Mouse (Mus musculus) kidney, adult 2 months (tissue): ENCODE measurements around the gene Sox15. TPM values are rescaled to one million over a fixed set of nuclear protein-coding genes. Genes with fewer than 3 reads are reported as not detected.

Experiments
- DNase-seq: peaks from one replicate; pipeline ENCODE4 v3.0.0; 2021
- H3K27ac ChIP-seq: fragments of 200-500 bp; 2 replicates; pipeline ENCODE4 v1.5.1; 2012; ENCODE audit warnings: low read depth, low read length, control low read depth, inconsistent platforms; ENCODE audit not compliant: insufficient read depth
- H3K27me3 ChIP-seq: fragments of 200-500 bp; replicated peaks from 2 replicates; pipeline ENCODE4 v1.6.1; 2012; ENCODE audit warnings: mild to moderate bottlenecking, moderate library complexity, low read length, inconsistent platforms; ENCODE audit not compliant: control insufficient read depth, insufficient read depth
- H3K36me3 ChIP-seq: fragments of 200-500 bp; 2 replicates; pipeline ENCODE4 v1.6.1; 2012; ENCODE audit warnings: mild to moderate bottlenecking, moderate library complexity, low read length, inconsistent platforms; ENCODE audit not compliant: control insufficient read depth, insufficient read depth
- H3K4me1 ChIP-seq: fragments of 200-500 bp; 2 replicates; pipeline ENCODE4 v1.6.1; 2011; ENCODE audit warnings: low read length; ENCODE audit not compliant: control insufficient read depth, insufficient read depth
- H3K4me3 ChIP-seq: fragments of 200-500 bp; 2 replicates; pipeline ENCODE4 v1.5.1; 2011; ENCODE audit warnings: mild to moderate bottlenecking, low read depth, low read length, control low read depth; ENCODE audit not compliant: insufficient read depth
- CTCF ChIP-seq: fragments of 200-500 bp; conservative IDR thresholded peaks from 2 replicates; pipeline ENCODE4 v1.5.1; 2011; ENCODE audit warnings: low read depth, mild to moderate bottlenecking, control low read depth, low read length, moderate library complexity, mixed read lengths; ENCODE audit not compliant: insufficient read depth, insufficient read length
- POLR2A ChIP-seq: fragments of 200-500 bp; IDR thresholded peaks from one replicate; pipeline ENCODE4 v1.6.1; 2011; ENCODE audit warnings: low read depth, low read length, control low read depth
- WGBS: fragments of 180-500 bp; shearing (Covaris S2); methylation state at CpG from one replicate; pipeline ENCODE4 v1.1.7; 2018; 5-methylcytosine and 5-hydroxymethylcytosine counted together
- polyA plus RNA-seq: library from polyadenylated mRNA; depleted of rRNA; stranded (reverse); fragments of >200 nt; gene quantifications from 2 replicates; pipeline ENCODE4 v1.2.3, GENCODE M21; 2012

Gene Sox15
- polyA plus RNA-seq, 1 experiment: 0.70 TPM

DNA sequence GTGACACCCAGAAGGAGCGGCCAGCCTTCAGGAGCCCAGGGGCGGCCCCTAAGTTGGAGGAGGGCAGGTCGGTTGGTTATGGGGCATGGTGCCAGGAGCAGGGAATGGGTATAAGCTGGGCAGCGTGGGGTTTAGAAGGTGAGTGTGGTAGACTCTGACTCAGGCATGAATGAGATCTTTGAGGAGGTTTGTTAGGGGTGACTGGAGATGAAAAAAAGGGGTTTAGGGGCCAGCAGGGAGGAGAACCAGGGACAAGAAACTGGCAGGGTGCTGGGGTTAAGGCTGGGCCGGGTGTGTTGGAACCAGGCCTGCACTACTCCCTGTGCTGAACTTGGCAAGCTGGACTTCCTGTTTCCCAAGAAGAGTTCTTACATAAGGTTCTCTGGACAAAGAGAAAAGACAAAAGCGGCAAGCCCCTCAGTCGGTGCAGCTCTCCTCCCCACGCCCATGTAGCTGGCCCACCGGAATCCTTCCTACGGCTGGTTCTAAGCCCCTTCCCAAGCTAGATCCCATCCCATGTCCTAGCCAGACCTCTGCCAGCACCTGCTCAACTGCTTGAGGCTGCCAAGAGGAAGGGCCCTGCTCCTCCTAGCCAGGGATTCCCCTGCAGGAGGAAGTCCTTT, 30.5 kb downstream of the Sox15 start, which contains the start of gene Tnfsf13:
Tnfsf13 (minus strand) TSS at position 259 of the 623 bp plus-strand sequence.
- peak; percentile 96 for DNase-seq
- H3K4me3 ChIP-seq: peak within 1 kb of the TSS; percentile 48; the same call in 1 of the 2 replicates
- peaks cover 37% of the 10 kb centered on the region for H3K4me1 ChIP-seq
- 23% methylated on average over 10 of the region's 10 CpGs for WGBS
- TF ChIP-seq CTCF (no peak), POLR2A (peak; percentile 79)
- peak within 1 kb of the TSS; percentile 100 for H3K27ac ChIP-seq
- no peaks in the 10 kb centered on the region for H3K36me3 ChIP-seq
- H3K27me3 ChIP-seq: no peaks in the 10 kb centered on the region

DNA sequence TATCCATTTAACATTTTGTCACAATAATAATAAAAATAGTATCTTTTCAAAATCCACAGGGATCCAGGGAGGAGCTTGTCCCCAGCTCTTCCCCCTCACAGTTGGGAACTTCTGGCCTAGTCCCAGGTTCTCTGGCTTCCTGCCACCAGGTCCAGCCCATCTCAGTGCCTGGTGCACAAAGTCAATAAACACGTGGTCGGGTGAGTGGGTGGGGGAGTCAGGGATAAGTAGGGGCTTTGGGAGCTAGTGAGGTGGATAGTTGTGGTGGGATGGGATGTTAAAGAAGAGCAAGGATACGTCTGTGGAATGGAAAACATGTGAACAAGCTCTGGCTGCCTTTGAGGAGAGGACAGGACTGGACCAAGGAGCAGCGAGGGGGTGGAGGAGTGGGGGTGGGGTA, 31.3 kb downstream of the Sox15 start:
- Histone ChIP-seq H3K4me3 (no peak overlapping the region), H3K27me3 (no peaks in the 10 kb centered on the region), H3K36me3 (no peaks in the 10 kb centered on the region), H3K4me1 (peaks cover 35% of the 10 kb centered on the region), H3K27ac (peak overlapping the region; percentile 100)
- DNase-seq: peak; percentile 87
- WGBS: 8% methylated on average over 4 of the region's 4 CpGs
- TF ChIP-seq POLR2A: no peak
- no peak for TF ChIP-seq CTCF

DNA sequence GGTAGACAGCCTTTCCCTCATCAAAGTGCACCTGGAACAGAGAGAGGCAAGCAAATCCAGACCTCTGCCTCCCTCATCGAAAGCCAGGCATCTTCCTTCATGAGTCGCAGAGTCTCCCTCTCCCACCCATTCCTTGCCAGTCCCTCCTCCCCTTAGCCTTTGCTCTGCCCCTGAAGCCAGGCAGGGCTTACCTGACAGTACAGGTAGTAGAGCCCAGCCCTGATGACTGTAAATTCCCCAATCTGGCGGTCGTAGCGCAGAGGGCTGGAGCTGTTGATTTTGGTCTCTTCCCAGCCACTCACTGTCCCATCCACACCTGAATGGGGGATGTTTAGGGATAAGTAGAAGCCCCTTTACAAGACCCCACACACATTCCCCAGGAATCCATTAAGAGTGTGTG, 31.9 kb downstream of the Sox15 start:
- Histone ChIP-seq H3K4me3 (no peak overlapping the region), H3K27me3 (no peaks in the 10 kb centered on the region), H3K4me1 (peaks cover 36% of the 10 kb centered on the region), H3K27ac (no peak overlapping the region; the same call in 1 of the 2 replicates), H3K36me3 (no peaks in the 10 kb centered on the region)
- TF ChIP-seq POLR2A (no peak), CTCF (no peak)
- 56% methylated on average over 5 of the region's 5 CpGs for WGBS
- no peak for DNase-seq

DNA sequence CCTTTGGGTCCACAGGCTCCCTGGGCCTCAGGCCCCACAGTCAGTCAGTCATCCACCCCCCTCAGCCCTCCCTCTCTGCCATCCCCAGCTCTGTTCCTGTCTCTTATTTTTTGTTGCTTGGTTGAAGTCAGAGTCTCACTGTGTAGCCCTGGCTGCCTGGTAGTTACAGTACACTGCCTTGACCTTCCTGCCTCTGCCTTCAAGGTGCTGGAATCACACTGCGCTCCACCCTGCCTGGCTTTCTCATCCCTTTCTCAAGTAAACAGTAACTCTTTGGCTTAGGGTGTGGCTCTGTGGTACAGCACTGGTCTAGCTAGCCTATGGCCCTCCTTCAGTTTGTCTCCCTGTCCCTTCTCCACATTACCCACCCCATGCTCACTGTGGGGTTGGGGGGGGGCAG, 34.8 kb downstream of the Sox15 start:
- TF ChIP-seq CTCF (no peak), POLR2A (no peak)
- peak overlapping the region; percentile 47; the same call in 1 of the 2 replicates for H3K27ac ChIP-seq
- WGBS: 62% methylated on average over 1 of the region's 1 CpGs
- H3K27me3 ChIP-seq: no peaks in the 10 kb centered on the region
- no peak overlapping the region for H3K4me3 ChIP-seq
- DNase-seq: peak; percentile 81
- no peaks in the 10 kb centered on the region for H3K36me3 ChIP-seq
- H3K4me1 ChIP-seq: peaks cover 40% of the 10 kb centered on the region

DNA sequence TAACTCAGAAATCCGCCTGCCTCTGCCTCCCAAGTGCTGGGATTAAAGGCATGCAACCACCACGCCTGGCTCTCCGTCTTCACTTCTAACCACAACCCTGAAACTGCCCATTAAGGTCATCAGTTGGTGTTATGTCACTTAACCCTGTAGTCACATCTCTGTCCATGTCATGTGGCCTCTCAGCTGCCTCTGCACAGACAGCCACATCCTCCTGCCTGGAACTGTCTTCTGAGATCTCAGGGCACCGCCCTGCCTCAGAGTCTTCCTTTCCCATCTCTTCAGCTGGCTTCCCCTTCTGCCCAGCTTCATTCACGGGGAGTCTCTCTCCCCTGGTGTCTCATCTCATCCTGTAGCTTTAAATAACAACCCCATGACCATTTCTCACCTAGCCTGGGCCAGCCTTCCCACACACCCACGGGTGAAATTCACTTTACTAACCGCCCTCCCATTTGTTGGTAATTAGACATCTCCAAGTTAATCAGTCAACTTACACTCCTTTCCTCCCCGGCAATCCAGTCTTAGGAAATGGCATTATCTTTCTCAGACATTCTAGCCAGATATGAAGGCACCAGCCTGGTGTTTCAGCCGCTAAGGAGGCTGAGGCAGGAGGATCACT, 37.2 kb downstream of the Sox15 start:
- Histone ChIP-seq H3K27me3 (no peaks in the 10 kb centered on the region), H3K36me3 (no peaks in the 10 kb centered on the region), H3K27ac (peak overlapping the region; percentile 78), H3K4me1 (peaks cover 26% of the 10 kb centered on the region), H3K4me3 (no peak overlapping the region)
- no peak for TF ChIP-seq POLR2A
- TF ChIP-seq CTCF: no peak
- 59% methylated on average over 9 of the region's 9 CpGs for WGBS
- DNase-seq: peak; percentile 65

DNA sequence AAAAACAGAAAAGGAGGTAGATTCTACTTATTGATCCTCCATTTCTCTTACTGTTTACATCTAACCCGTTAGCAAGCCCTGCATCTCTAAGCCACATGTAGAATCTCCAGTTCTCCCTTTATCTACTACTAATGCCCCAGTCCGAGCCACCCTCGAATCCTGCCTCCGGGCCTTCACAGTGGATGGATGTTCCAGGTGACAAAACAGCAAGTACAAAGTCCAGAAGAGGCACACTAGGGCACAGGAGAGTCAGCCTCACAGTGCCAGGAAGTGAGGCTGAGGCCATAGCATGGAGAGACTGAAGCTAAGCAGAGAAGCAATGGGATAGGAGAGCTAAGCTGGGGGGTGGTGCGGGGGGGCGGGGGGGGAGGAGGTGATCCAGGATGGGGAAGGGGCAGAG, 37.7 kb downstream of the Sox15 start:
- Histone ChIP-seq H3K4me3 (no peak overlapping the region), H3K27ac (peak overlapping the region; percentile 78), H3K36me3 (no peaks in the 10 kb centered on the region), H3K27me3 (no peaks in the 10 kb centered on the region), H3K4me1 (peaks cover 26% of the 10 kb centered on the region)
- peak; percentile 90 for DNase-seq
- 61% methylated on average over 6 of the region's 6 CpGs for WGBS
- TF ChIP-seq POLR2A: no peak
- no peak for TF ChIP-seq CTCF

DNA sequence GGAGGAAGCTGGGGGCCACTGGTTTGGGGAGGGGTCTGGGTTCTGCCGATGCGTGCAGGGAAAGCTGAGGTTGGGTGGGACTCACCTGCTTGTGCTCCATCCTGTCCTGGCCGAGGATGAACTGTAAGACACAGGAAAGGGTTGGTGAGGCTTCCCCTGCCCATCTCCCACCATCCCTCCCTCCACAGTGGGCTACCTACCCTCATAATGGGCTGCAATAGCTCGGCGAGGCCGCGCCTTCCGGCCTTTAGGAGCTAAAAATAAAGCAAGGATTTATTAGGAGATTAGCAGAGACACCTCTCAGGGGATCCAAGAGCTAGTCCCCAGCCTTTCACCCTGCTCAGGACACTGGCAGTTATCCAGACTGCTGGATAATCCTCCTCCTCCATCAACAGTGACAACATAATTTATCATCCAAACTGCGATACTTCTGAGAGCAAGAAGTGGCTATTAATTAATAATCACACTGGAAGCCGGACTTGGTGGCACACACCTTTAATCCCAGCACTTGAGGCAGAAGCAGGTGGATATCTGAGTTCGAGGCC, 38.4 kb downstream of the Sox15 start:
- no peak for TF ChIP-seq CTCF
- no peak for TF ChIP-seq POLR2A
- DNase-seq: peak; percentile 59
- Histone ChIP-seq H3K27me3 (no peaks in the 10 kb centered on the region), H3K36me3 (no peaks in the 10 kb centered on the region), H3K4me1 (peaks cover 26% of the 10 kb centered on the region), H3K27ac (peak overlapping the region; percentile 66), H3K4me3 (no peak overlapping the region)
- WGBS: 51% methylated on average over 11 of the region's 11 CpGs
